Mouse (Mus musculus): ENCODE data around the gene Ap4b1. TPM values are rescaled to one million over a fixed set of nuclear protein-coding genes. Genes with fewer than 3 reads are reported as not detected.
A peak's percentile ranks its signal among the peaks of the same experiment; 100 is the strongest.

Gene Ap4b1
- total and polyA plus RNA-seq, 2 experiments: 10.7 to 23.4 TPM

GRCm38 (mm10) chr3:103782844-103783609, 26.3 kb upstream of the Ap4b1 start:
- H3K4me3 ChIP-seq (ENCODE audit: insufficient read depth, low read depth, low read length): no peak overlapping the region
- TF ChIP-seq POLR2A (IDR thresholded peaks at IDR 0.05; ENCODE audit: extremely low read depth, insufficient read depth, low read length): no peak
- TF ChIP-seq CTCF (IDR thresholded peaks at IDR 0.05; ENCODE audit: low read depth, low read length): no peak
- peaks cover 37% of the 10 kb centered on the region for H3K79me2 ChIP-seq (ENCODE audit: control insufficient read depth, insufficient read depth, low read length)
- no peak for DNase-seq (ENCODE audit: extremely low read depth, low read depth, low spot score)
- H3K27ac ChIP-seq (replicated peaks; ENCODE audit: insufficient read depth, low read depth, low read length): no peak overlapping the region
- peaks cover 27% of the 10 kb centered on the region for H3K4me1 ChIP-seq (ENCODE audit: control insufficient read depth, insufficient read depth, low read length)
- WGBS: 82% methylated on average over 4 of the region's 4 CpGs
- no peaks in the 10 kb centered on the region for H3K36me3 ChIP-seq (ENCODE audit: control insufficient read depth, insufficient read depth, low read length)
- H3K27me3 ChIP-seq (ENCODE audit: control insufficient read depth, insufficient read depth, low read length): no peaks in the 10 kb centered on the region
- no peak overlapping the region for H3K9ac ChIP-seq (ENCODE audit: low read depth, low read length)

GRCm38 (mm10) chr3:103787225-103787624, 22.1 kb upstream of the Ap4b1 start:
- Histone ChIP-seq H3K9ac (ENCODE audit: low read depth, low read length) (no peak overlapping the region), H3K4me1 (ENCODE audit: control insufficient read depth, insufficient read depth, low read length) (peaks cover 33% of the 10 kb centered on the region), H3K36me3 (ENCODE audit: control insufficient read depth, insufficient read depth, low read length) (no peaks in the 10 kb centered on the region), H3K79me2 (ENCODE audit: control insufficient read depth, insufficient read depth, low read length) (peaks cover 24% of the 10 kb centered on the region; the same call in 1 of the 2 replicates), H3K4me3 (ENCODE audit: insufficient read depth, low read depth, low read length) (no peak overlapping the region), H3K27me3 (ENCODE audit: control insufficient read depth, insufficient read depth, low read length) (no peaks in the 10 kb centered on the region), H3K27ac (replicated peaks; ENCODE audit: insufficient read depth, low read depth, low read length) (peak overlapping the region; percentile 43; the same call in 1 of the 2 replicates)
- WGBS: 17% methylated on average over 7 of the region's 7 CpGs
- peak; percentile 94 for DNase-seq (ENCODE audit: extremely low read depth, low read depth, low spot score)
- TF ChIP-seq POLR2A (IDR thresholded peaks at IDR 0.05; ENCODE audit: extremely low read depth, insufficient read depth, low read length) (no peak), CTCF (IDR thresholded peaks at IDR 0.05; ENCODE audit: low read depth, low read length) (no peak)

- Histone ChIP-seq H3K9ac (ENCODE audit: low read depth, low read length) (no peak overlapping the region), H3K27ac (replicated peaks; ENCODE audit: insufficient read depth, low read depth, low read length) (peak overlapping the region; percentile 85), H3K4me1 (ENCODE audit: control insufficient read depth, insufficient read depth, low read length) (peaks cover 27% of the 10 kb centered on the region), H3K79me2 (ENCODE audit: control insufficient read depth, insufficient read depth, low read length) (peaks cover 17% of the 10 kb centered on the region; the same call in 1 of the 2 replicates), H3K27me3 (ENCODE audit: control insufficient read depth, insufficient read depth, low read length) (no peaks in the 10 kb centered on the region), H3K4me3 (ENCODE audit: insufficient read depth, low read depth, low read length) (peak overlapping the region; percentile 28; the same call in 1 of the 2 replicates), H3K36me3 (ENCODE audit: control insufficient read depth, insufficient read depth, low read length) (no peaks in the 10 kb centered on the region)
- 21% methylated on average over 7 of the region's 7 CpGs for WGBS
- DNase-seq (ENCODE audit: extremely low read depth, low read depth, low spot score): peak; percentile 86
- no peak for TF ChIP-seq CTCF (IDR thresholded peaks at IDR 0.05; ENCODE audit: low read depth, low read length)
- no peak for TF ChIP-seq POLR2A (IDR thresholded peaks at IDR 0.05; ENCODE audit: extremely low read depth, insufficient read depth, low read length)
Measured at GRCm38 (mm10) chr3:103789096-103789495, 20.2 kb upstream of the Ap4b1 start.

GRCm38 (mm10) chr3:103789891-103790345, 19.4 kb upstream of the Ap4b1 start:
- H3K27ac ChIP-seq (replicated peaks; ENCODE audit: insufficient read depth, low read depth, low read length): peak overlapping the region; percentile 80
- H3K79me2 ChIP-seq (ENCODE audit: control insufficient read depth, insufficient read depth, low read length): peaks cover 17% of the 10 kb centered on the region; the same call in 1 of the 2 replicates
- TF ChIP-seq POLR2A (IDR thresholded peaks at IDR 0.05; ENCODE audit: extremely low read depth, insufficient read depth, low read length): no peak
- TF ChIP-seq CTCF (IDR thresholded peaks at IDR 0.05; ENCODE audit: low read depth, low read length): no peak
- H3K4me1 ChIP-seq (ENCODE audit: control insufficient read depth, insufficient read depth, low read length): peaks cover 26% of the 10 kb centered on the region
- under 1% methylated on average over 14 of the region's 14 CpGs for WGBS
- peak overlapping the region; percentile 98 for H3K9ac ChIP-seq (ENCODE audit: low read depth, low read length)
- H3K27me3 ChIP-seq (ENCODE audit: control insufficient read depth, insufficient read depth, low read length): no peaks in the 10 kb centered on the region
- DNase-seq (ENCODE audit: extremely low read depth, low read depth, low spot score): peak; percentile 59
- no peaks in the 10 kb centered on the region for H3K36me3 ChIP-seq (ENCODE audit: control insufficient read depth, insufficient read depth, low read length)
- peak overlapping the region; percentile 99 for H3K4me3 ChIP-seq (ENCODE audit: insufficient read depth, low read depth, low read length)

- H3K27me3 ChIP-seq (ENCODE audit: control insufficient read depth, insufficient read depth, low read length): no peaks in the 10 kb centered on the region
- H3K27ac ChIP-seq (replicated peaks; ENCODE audit: insufficient read depth, low read depth, low read length): peak overlapping the region; percentile 80
- TF ChIP-seq POLR2A (IDR thresholded peaks at IDR 0.05; ENCODE audit: extremely low read depth, insufficient read depth, low read length) (no peak), CTCF (IDR thresholded peaks at IDR 0.05; ENCODE audit: low read depth, low read length) (no peak)
- no peak for DNase-seq (ENCODE audit: extremely low read depth, low read depth, low spot score)
- H3K9ac ChIP-seq (ENCODE audit: low read depth, low read length): peak overlapping the region; percentile 98
- peak overlapping the region; percentile 99 for H3K4me3 ChIP-seq (ENCODE audit: insufficient read depth, low read depth, low read length)
- H3K36me3 ChIP-seq (ENCODE audit: control insufficient read depth, insufficient read depth, low read length): no peaks in the 10 kb centered on the region
- peaks cover 22% of the 10 kb centered on the region for H3K4me1 ChIP-seq (ENCODE audit: control insufficient read depth, insufficient read depth, low read length)
- peaks cover 14% of the 10 kb centered on the region; the same call in 1 of the 2 replicates for H3K79me2 ChIP-seq (ENCODE audit: control insufficient read depth, insufficient read depth, low read length)
- WGBS: under 1% methylated on average over 51 of the region's 61 CpGs
Measured at GRCm38 (mm10) chr3:103790346-103791145, 18.8 kb upstream of the Ap4b1 start.

Data from liver, adult 2 months (tissue).